9 mouse cellular contexts compared by ENCODE assay signal in genomic region chr3:87909381-87909780, GRCm38 (mm10). TPM values are rescaled to one million over a fixed set of nuclear protein-coding genes. Genes with fewer than 3 reads are reported as not detected.
DNase-seq lines count a peak whose midpoint lies in the region; ATAC-seq and TF ChIP-seq lines count a peak whose summit lies in the region.
"Had no signal": no experiment of that assay in that cellular context is flagged by ENCODE, and none has a peak within 500 bp of the region (broad histone marks: within the 10 kb centered on the region; RNA-seq: fewer than 3 reads in every experiment).

No protein-coding gene starts in this region.

- peak overlapping the region; percentile 62 for H3K27ac ChIP-seq in kidney, embryonic 14.5 days (ENCODE audit: low read depth, low read length)
- H3K27ac ChIP-seq in heart, embryonic 15.5 days, result peak overlapping the region; percentile 97
- peak overlapping the region; percentile 87 for H3K27ac ChIP-seq in liver, postnatal 0 days (ENCODE audit: low read depth)

- peak overlapping the region; percentile 53; the same call in 1 of the 2 replicates for H3K9ac ChIP-seq in kidney, embryonic 14.5 days (ENCODE audit: low read depth, low read length)
- H3K9ac ChIP-seq in heart, embryonic 15.5 days, result no peak overlapping the region
- H3K9ac ChIP-seq in liver, postnatal 0 days (replicated peaks), result peak overlapping the region; percentile 33

- H3K9me3 ChIP-seq in kidney, embryonic 14.5 days (ENCODE audit: control insufficient read depth, low read length), result no peaks in the 10 kb centered on the region
- no peaks in the 10 kb centered on the region for H3K9me3 ChIP-seq in heart, embryonic 15.5 days (replicated peaks)
- no peaks in the 10 kb centered on the region for H3K9me3 ChIP-seq in liver, postnatal 0 days (ENCODE audit: low read length)

- no peak overlapping the region for H3K4me3 ChIP-seq in kidney, embryonic 14.5 days (ENCODE audit: low read length)
- H3K4me3 ChIP-seq in heart, embryonic 15.5 days, result no peak overlapping the region; the same call in 1 of the 2 replicates
- peak overlapping the region; percentile 24; the same call in 1 of the 2 replicates for H3K4me3 ChIP-seq in liver, postnatal 0 days (ENCODE audit: low read depth, low read length)

- ATAC-seq in kidney, embryonic 14.5 days (ENCODE audit: low FRiP score, low TSS enrichment), result no peak
- ATAC-seq in heart, embryonic 15.5 days (replicated peaks; ENCODE audit: insufficient number of reproducible peaks, insufficient read depth, low FRiP score, low read depth), result no peak
- ATAC-seq in liver, postnatal 0 days, result no peak
- no peak for ATAC-seq in frontal cortex, adult (ENCODE audit: low TSS enrichment)
- no peak for ATAC-seq in cerebellum, adult (ENCODE audit: insufficient number of reproducible peaks, low FRiP score, low TSS enrichment)

- no peaks in the 10 kb centered on the region for H3K27me3 ChIP-seq in kidney, embryonic 14.5 days (ENCODE audit: control insufficient read depth, insufficient read depth, low read length)
- no peaks in the 10 kb centered on the region for H3K27me3 ChIP-seq in heart, embryonic 15.5 days
- no peaks in the 10 kb centered on the region for H3K27me3 ChIP-seq in liver, postnatal 0 days (ENCODE audit: insufficient read depth, low read length)

- no peak for TF ChIP-seq EP300 in liver, postnatal 0 days (IDR thresholded peaks at IDR 0.05; ENCODE audit: low read depth)

- H3K4me2 ChIP-seq in kidney, embryonic 14.5 days (replicated peaks; ENCODE audit: low read depth, low read length), result peak overlapping the region; percentile 69
- peak overlapping the region; percentile 78 for H3K4me2 ChIP-seq in heart, embryonic 15.5 days
- H3K4me2 ChIP-seq in liver, postnatal 0 days (ENCODE audit: low read depth, low read length), result peak overlapping the region; percentile 87

- H3K36me3 ChIP-seq in kidney, embryonic 14.5 days (ENCODE audit: control insufficient read depth, insufficient read depth, low read length), result peaks cover 15% of the 10 kb centered on the region
- peaks cover 8% of the 10 kb centered on the region; the same call in 1 of the 2 replicates for H3K36me3 ChIP-seq in heart, embryonic 15.5 days
- H3K36me3 ChIP-seq in liver, postnatal 0 days (replicated peaks; ENCODE audit: insufficient read depth, low read length), result peaks cover 19% of the 10 kb centered on the region

- peaks cover 31% of the 10 kb centered on the region for H3K4me1 ChIP-seq in kidney, embryonic 14.5 days (ENCODE audit: control insufficient read depth, insufficient read depth, low read length)
- peaks cover 38% of the 10 kb centered on the region for H3K4me1 ChIP-seq in heart, embryonic 15.5 days (replicated peaks)
- peaks cover 45% of the 10 kb centered on the region for H3K4me1 ChIP-seq in liver, postnatal 0 days (ENCODE audit: insufficient read depth)

- no peak for TF ChIP-seq CTCF in liver, postnatal 0 days (IDR thresholded peaks at IDR 0.05; ENCODE audit: low read depth)

- no peak for DNase-seq in kidney, postnatal 10 days
- peak; percentile 43 for DNase-seq in adipocyte (ENCODE audit: low spot score)
- no peak for DNase-seq in liver, postnatal 0 days
- no peak for DNase-seq in right cerebral cortex, postnatal 25 days
- DNase-seq: adrenal gland, adult 8-10 months had no signal

- WGBS in kidney, embryonic 14.5 days, result 95% methylated on average over 2 of the region's 2 CpGs
- WGBS in heart, embryonic 15.5 days, result 91% methylated on average over 2 of the region's 2 CpGs
- 66% methylated on average over 2 of the region's 2 CpGs for WGBS in liver, postnatal 0 days (ENCODE audit: insufficient replicate concordance)

RNA-seq across cellular contexts. Expression of gene Hdgf, which starts 3.3 kb away (rescaled TPM):
- 231 and 254 TPM in 2 replicates for polyA plus RNA-seq in kidney, embryonic 14.5 days (2014; fragmentation: Nextera tagmentation; extraction: Ambion mirVana)
- 134 and 161 TPM in 2 replicates for polyA plus RNA-seq in heart, embryonic 15.5 days (2015; fragmentation: Nextera tagmentation; extraction: Ambion mirVana)
- 116 and 123 TPM in 2 replicates for polyA plus RNA-seq in liver, postnatal 0 days (2015; fragmentation: Nextera tagmentation; extraction: Ambion mirVana)

RNA-seq across cellular contexts. Expression of gene Mrpl24, which starts 9.9 kb away (rescaled TPM):
- polyA plus RNA-seq in kidney, embryonic 14.5 days (2014; fragmentation: Nextera tagmentation; extraction: Ambion mirVana), result 76.7 and 81.0 TPM in 2 replicates
- 59.2 and 60.6 TPM in 2 replicates for polyA plus RNA-seq in heart, embryonic 15.5 days (2015; fragmentation: Nextera tagmentation; extraction: Ambion mirVana)
- 50.3 and 54.1 TPM in 2 replicates for polyA plus RNA-seq in liver, postnatal 0 days (2015; fragmentation: Nextera tagmentation; extraction: Ambion mirVana)

RNA-seq across cellular contexts. Expression of gene Isg20l2, which starts 20.7 kb away (rescaled TPM):
- 34.6 and 45.5 TPM in 2 replicates for polyA plus RNA-seq in kidney, embryonic 14.5 days (2014; fragmentation: Nextera tagmentation; extraction: Ambion mirVana)
- 23.9 and 33.3 TPM in 2 replicates for polyA plus RNA-seq in heart, embryonic 15.5 days (2015; fragmentation: Nextera tagmentation; extraction: Ambion mirVana)
- polyA plus RNA-seq in liver, postnatal 0 days (2015; fragmentation: Nextera tagmentation; extraction: Ambion mirVana), result 12.3 and 13.2 TPM in 2 replicates

RNA-seq across cellular contexts. Expression of gene Rrnad1, which starts 21.1 kb away (rescaled TPM):
- polyA plus RNA-seq in kidney, embryonic 14.5 days (2014; fragmentation: Nextera tagmentation; extraction: Ambion mirVana), result 19.3 and 21.6 TPM in 2 replicates
- 12.2 and 17.4 TPM in 2 replicates for polyA plus RNA-seq in heart, embryonic 15.5 days (2015; fragmentation: Nextera tagmentation; extraction: Ambion mirVana)
- 4.3 TPM in 2 replicates for polyA plus RNA-seq in liver, postnatal 0 days (2015; fragmentation: Nextera tagmentation; extraction: Ambion mirVana)

RNA-seq across cellular contexts. Expression of gene Prcc, which starts 24.0 kb away (rescaled TPM):
- 15.6 and 16.6 TPM in 2 replicates for polyA plus RNA-seq in kidney, embryonic 14.5 days (2014; fragmentation: Nextera tagmentation; extraction: Ambion mirVana)
- polyA plus RNA-seq in heart, embryonic 15.5 days (2015; fragmentation: Nextera tagmentation; extraction: Ambion mirVana), result 11.3 and 12.7 TPM in 2 replicates
- polyA plus RNA-seq in liver, postnatal 0 days (2015; fragmentation: Nextera tagmentation; extraction: Ambion mirVana), result 4.4 and 4.5 TPM in 2 replicates
